Mouse (Mus musculus): ENCODE measurements at regions not wholly inside any gene's neighbourhood (a gene's known extent, or its start where the extent isn't known, plus 50 kb on each side); places are given as distances from the start of the nearest gene placed in this dataset.

GRCm38 (mm10) chr16:92991405-92991804 lies 165.5 kb upstream of the Runx1 start:
- TF ChIP-seq CEBPB (IDR thresholded peaks at IDR 0.05; ENCODE audit: insufficient read depth, poor library complexity, severe bottlenecking) (no peak), TCF12 (IDR thresholded peaks at IDR 0.05; ENCODE audit: insufficient read depth, poor library complexity, severe bottlenecking) (no peak), POLR2A (IDR thresholded peaks at IDR 0.05; ENCODE audit: insufficient read length, low read depth) (no peak), MAX (IDR thresholded peaks at IDR 0.05; ENCODE audit: low read depth) (no peak), E2F4 (IDR thresholded peaks at IDR 0.05; ENCODE audit: insufficient read depth) (no peak), MYOG (IDR thresholded peaks at IDR 0.05; ENCODE audit: control insufficient read depth in 1 of 3, insufficient read depth in 1 of 3, insufficient read length in 2 of 3, low read depth in 2 of 3) (no peak), SRF (IDR thresholded peaks at IDR 0.05; ENCODE audit: control insufficient read depth, insufficient read length, low read depth) (no peak), POLR2AphosphoS2 (IDR thresholded peaks at IDR 0.05; ENCODE audit: insufficient read length, low read depth) (no peak), MYOD1 (IDR thresholded peaks at IDR 0.05; ENCODE audit: control insufficient read depth in 1 of 3, insufficient read length in 2 of 3, low read depth in 2 of 3) (no peak), TCF3 (IDR thresholded peaks at IDR 0.05; ENCODE audit: insufficient read length, low read depth) (no peak)
